Mouse (Mus musculus) CH12.LX (cell line): ENCODE measurements around the gene Hivep2.

Experiments used
- CHD1 ChIP-seq: IDR thresholded peaks from 2 replicates; pipeline ENCODE4 v1.6.1; 2012; ENCODE audit warnings: low read depth, low read length, improper control_type of control experiment, inconsistent platforms
- CTCF ChIP-seq, 2 experiments: IDR thresholded peaks in 1 of 2; conservative IDR thresholded peaks in 1 of 2; 2 replicates each; pipeline ENCODE4 v1.5.1; 2011 to 2012; ENCODE audit warnings: low read depth in 2 of 2, low read length in 2 of 2, improper control_type of control experiment in 1 of 2, inconsistent platforms in 1 of 2, mild to moderate bottlenecking in 1 of 2, moderate library complexity in 1 of 2
- EP300 ChIP-seq: IDR thresholded peaks from 2 replicates; pipeline ENCODE4 v1.6.1; 2011; ENCODE audit warnings: low read length, improper control_type of control experiment
- JUN ChIP-seq: IDR thresholded peaks from 2 replicates; pipeline ENCODE4 v1.6.1; 2011; ENCODE audit warnings: low read depth, mild to moderate bottlenecking, low read length, improper control_type of control experiment, moderate library complexity; ENCODE audit not compliant: insufficient read depth
- PAX5 ChIP-seq: IDR thresholded peaks from 2 replicates; pipeline ENCODE4 v1.6.1; 2012; ENCODE audit warnings: low read length, inconsistent platforms, mixed read lengths
- POLR2A ChIP-seq: IDR thresholded peaks from 2 replicates; pipeline ENCODE4 v1.6.1; 2011; ENCODE audit warnings: low read depth, mild to moderate bottlenecking, improper control_type of control experiment, low read length
- SMC3 ChIP-seq: IDR thresholded peaks from 2 replicates; pipeline ENCODE4 v1.6.1; 2011; ENCODE audit warnings: low read depth, low read length, improper control_type of control experiment
- TBP ChIP-seq: conservative IDR thresholded peaks from 2 replicates; pipeline ENCODE4 v1.6.1; 2011; ENCODE audit warnings: low read depth, low read length, improper control_type of control experiment

GRCm38 (mm10) chr10:14080830-14081229 is 115.0 kb downstream of the Hivep2 start:
- no peak for TF ChIP-seq CHD1
- no peak for TF ChIP-seq CTCF (conservative IDR thresholded peaks at IDR 0.05 in 1 of 2, IDR thresholded peaks at IDR 0.05 in 1 of 2; ENCODE audit: low read depth in 2 of 2, low read length in 2 of 2)
- TF ChIP-seq JUN, result no peak
- TF ChIP-seq EP300, result no peak
- no peak for TF ChIP-seq PAX5
- TF ChIP-seq POLR2A, result no peak
- no peak for TF ChIP-seq SMC3
- TF ChIP-seq TBP, result no peak
